Mouse (Mus musculus) adrenal gland, adult 18-20 months (tissue): Measurements from ENCODE around the gene Lgals9. TPM values are rescaled to one million over a fixed set of nuclear protein-coding genes. Genes with fewer than 3 reads are reported as not detected.

Experiments
- DNase-seq, 2 experiments: peaks; one replicate each; pipeline ENCODE4 v3.0.0; 2021 to 2022; ENCODE audit warnings: low spot score in 2 of 2
- total RNA-seq, 2 experiments: library from RNA; stranded (reverse); gene quantifications; 1 replicate in 1 of 2; 2 replicates in 1 of 2; pipeline ENCODE4 v1.2.3; 2021

Gene Lgals9
- total RNA-seq, 2 experiments from 2014 or later = 20.9 to 23.1 TPM

DNA sequence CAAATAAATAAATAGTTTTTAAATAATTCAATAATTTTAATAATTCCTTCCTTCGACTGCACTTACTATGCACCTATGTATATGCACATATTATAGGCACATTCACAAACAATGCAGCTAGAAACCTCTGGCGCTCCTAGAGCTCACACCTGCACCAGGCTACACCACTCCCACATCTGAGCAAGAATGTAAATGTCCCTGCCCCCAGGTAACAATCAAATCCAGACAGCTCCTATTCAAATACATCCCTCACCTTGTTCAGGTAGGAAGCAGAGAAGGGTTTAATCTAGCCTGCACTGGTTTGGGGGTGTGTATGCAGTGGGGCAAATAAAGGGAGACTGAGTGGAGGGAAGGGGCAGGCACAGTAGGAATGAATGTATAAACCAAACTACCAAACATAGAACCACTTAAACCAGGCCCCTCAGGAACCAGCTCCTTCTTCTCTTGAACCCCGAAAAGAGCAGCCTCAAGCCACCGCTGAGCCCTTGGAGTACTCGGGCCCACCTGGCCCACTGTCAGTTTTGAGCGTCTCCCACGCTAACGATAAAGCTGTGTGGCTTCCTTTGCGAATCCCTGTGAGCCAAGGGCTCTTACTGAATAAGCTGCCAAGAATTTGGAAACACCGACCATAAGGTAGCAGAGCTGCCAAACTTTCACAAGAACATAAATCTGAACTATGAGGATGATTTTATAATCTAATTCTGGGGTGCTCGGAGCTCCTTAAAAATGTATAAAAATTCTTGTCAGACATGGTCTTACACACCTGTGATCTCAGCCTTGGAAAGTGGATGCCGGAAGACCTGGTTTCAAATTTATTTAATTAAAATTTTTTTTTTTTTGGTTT is 6.3 kb downstream of the Lgals9 start:
- DNase-seq = no peak

DNA sequence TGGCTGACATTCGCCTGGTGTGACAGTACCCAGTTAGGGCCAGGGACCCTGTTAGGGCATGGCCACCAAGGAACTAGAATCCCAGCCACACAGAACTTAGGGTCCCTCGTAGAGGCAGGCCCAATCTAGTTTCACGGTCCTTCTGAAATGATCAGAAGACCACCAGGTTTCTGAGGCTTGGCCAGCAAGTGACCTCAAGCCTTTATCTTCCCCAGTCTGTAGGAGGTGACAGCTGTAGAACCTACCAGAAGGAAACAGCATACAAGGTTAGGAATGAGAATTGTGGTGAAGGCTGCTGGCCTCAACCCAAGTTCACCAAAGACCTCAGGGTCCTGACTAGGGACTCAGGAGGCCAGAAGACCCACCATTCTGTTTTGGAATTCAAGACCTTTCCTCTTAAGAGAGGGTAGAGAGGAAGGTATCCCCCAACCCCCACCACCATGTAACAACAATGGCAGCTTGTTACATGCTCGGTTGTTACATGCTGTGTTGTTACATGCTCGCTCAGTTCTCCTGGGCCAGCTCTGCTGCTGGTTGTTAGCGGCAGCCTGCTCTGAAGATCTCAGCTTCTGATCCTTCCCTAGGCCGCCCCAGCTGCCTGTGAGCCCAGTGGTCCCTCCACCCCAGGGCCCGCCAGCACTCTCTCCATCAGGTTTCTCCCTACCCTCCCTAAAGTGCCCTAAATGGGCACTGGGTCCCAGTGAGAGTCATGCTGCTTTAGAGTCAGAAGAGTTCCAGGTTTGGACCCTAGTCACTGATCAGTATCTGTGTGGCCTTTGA is 7.8 kb downstream of the Lgals9 start:
- DNase-seq = no peak

DNA sequence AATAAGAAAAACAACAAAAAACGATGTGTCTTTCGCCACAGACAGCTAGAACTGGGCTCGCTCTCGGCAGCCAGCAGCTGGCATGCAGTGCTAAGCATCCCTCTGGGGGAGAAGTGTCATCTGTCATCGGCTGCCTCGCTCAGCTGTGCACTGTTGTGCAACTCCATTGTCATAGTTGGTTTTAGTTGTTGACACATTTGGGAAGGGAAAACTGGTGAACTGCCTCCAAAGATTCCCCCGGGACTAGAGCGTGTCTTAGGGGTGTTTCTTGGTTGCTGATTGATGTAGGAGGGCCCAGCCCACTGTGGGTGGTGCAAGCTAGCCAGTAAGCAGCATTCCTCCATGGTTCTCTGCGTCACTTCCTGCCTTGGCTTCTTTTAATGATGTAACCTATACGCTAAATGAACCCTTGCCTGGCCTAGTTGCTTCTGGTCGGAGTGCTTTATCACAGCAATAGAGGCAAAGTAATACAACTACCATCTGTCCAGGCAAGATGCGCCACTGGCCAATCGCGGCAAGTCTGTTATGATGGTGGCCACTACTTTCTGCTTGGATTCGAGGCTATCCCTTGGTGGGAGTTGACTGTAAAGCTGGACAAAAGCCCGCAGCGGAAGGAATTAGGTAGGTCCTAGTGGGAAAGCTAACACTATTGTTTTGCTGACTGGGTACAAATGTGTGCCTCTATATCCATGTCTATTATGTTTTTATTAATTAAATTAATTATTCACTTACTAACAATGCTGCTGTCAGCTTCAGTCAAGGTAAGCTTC is 11.2 kb downstream of the Lgals9 start:
- no peak for DNase-seq

DNA sequence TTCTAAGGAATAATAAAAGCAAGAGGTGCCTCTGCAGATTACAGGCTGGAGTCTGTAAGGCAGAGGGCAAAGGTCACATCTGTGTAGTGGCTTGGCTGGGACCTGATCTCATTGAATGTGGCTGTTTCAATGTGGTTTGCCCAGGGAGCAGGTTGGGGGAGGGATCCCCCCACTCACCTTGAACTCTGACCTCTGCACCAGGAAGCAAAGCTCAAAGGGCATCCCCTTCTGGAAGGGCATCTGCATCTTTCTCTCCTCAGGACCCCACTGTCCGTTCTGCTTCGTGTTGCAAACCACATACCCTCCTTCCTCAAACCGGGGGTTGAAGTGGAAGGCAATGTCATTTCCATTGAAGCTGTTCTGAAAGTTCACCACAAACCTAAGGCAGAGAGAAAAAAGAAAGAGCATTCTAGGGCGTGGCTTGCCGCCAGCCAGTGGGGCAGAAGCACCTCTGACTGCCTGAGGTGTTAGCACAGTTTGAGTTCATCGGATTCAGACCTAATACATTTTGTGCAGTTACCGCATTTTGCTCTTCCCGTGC is 11.9 kb downstream of the Lgals9 start:
- no peak for DNase-seq

DNA sequence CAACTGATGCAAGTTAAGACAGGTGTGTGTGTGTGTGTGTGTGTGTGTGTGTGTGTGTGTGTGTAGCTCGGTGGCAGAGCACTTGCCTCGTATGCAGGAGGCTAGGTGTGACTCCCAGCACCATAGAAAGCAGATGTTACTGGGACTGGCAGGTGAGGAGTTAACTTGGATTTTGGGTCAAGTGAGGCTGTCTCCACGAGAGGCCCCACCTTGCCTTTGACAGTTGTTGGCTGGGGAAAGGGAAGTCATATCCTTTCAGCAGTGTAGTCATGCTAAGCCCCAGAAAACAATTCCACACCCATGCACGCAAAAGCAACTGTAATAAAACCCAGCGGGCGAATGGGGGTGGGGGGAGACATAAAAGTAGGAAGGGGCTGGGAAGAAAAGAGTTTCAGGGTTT is 12.4 kb downstream of the Lgals9 start:
- DNase-seq = no peak

DNA sequence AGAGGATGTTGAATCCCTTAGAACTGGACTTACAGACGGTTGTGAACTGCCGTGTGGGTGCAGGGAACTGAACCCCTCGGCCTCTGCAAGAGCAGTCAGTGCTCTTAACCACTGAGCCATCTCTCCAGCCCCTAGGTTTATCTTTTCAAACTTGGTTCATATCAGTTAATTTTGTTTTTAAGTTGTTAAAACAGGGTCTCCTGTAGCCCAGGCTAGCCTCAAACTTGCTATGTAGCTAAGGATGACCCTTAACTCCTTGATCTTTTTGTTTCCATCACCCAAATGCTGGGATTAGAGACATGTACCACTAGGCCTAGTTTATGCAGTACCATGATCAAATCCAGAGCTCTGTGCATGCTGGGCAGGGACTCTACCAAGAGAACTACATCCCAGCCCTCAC is 13.0 kb downstream of the Lgals9 start:
- DNase-seq = no peak

DNA sequence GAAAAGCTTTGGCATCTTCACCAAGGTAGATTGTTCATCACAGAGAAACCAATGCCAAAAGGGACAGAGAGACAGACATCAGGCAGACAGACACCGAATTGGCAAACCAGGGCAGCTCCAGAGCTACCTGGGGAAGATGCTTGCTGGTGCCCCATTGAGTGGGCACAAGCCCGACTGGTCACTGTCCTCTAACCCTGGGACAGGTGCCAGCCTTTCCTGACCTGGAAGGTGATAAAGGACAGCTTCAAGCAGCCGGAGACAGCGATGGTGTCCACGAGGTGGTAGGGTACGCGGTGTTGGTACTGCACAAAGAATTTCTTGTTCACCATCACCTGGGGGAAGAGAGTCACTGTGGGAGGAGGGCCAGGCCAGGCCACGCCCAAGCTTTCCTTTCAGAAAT is 13.7 kb downstream of the Lgals9 start:
- DNase-seq = no peak

DNA sequence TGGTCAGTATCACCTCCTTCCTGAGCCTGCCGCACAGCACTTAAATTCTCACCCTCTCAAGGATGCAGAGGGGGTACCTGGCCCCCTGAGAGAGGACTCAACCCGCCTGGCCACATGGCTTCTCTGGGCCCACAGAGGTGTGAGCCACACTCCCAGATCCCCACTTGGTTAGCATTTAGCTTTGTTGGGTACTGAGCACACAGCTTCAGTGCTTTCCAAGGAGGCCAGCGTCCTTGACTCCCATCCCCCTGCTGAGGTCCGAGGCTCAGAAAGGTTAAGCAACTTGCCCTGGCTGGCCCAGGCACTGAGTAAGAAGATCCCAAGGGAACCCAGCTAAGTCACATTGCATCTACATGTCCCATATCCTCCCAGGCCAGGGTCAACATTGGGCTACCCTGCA is 16.6 kb downstream of the Lgals9 start:
- no peak for DNase-seq

DNA sequence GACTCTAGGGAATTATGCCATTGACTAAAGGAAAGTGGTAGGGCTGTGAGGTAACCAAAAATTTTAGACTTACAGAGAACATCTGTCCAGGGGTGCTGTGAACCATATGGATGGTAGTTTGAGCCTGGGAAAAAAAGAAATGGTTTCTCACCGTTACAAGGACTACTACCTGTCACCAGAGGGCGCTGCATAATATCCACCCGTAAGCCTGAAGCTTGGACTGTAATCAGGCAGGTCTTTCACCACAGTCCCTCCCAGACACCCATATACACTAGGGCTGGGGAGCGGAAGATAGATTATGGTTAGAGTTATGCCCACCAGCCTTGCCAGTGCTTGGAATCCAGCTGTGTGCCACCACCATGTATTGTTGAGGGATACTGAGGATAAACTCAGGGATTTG is 17.4 kb downstream of the Lgals9 start:
- peak; percentile 42 to 48 for DNase-seq

DNA sequence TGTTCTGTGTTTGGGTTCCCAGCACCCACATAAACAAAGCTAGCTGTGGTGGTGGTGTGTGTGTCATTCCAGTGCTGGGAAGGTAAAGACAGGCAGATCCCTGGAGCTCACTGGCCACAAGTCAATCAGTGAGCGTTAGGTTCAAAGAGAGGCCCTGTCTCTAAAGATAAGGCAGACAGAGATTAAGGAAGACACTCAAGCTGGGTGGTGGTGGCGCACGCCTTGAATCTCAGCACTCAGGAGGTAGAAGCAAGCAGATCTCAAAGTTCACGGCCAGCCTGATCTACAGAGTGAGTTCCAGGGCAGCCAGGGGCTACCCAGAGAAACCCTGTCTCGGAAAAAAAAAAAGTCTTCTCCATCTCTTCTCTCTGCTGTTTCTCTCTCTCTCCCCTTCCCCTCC is 23.5 kb downstream of the Lgals9 start:
- DNase-seq = no peak

DNA sequence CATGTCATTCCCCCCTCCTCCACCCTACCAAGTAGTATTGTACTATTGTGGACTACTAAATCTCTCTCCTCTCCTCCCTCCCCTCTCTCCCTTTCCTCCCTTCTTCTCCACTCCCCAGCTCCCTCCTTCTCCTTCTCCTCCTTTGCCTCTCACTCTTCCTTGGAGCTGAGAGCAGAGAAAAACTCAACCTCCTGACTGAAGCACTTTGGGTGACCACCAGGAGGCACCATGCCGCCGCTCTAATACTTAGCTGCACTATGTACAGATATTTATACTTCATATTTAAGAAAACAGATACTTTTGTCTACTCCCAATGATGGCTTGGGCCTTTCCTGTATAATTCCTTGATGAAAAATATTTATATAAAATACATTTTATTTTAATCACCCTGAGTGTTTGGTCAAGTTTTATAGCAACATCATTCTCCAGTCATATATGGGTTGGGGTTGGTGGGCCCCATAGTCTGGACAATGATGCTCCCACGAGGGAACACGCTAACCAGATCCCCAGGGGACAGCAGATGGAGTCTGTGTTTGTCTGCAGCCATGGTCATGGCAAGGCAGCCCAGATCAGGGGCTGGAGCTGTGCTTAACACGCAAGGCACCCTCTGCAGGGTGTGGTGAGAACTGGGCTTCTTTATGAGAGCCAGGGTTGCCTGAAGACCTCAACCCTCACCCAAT is 24.8 kb downstream of the Lgals9 start:
- DNase-seq = peak in 1 of 2 experiments; percentile 40

DNA sequence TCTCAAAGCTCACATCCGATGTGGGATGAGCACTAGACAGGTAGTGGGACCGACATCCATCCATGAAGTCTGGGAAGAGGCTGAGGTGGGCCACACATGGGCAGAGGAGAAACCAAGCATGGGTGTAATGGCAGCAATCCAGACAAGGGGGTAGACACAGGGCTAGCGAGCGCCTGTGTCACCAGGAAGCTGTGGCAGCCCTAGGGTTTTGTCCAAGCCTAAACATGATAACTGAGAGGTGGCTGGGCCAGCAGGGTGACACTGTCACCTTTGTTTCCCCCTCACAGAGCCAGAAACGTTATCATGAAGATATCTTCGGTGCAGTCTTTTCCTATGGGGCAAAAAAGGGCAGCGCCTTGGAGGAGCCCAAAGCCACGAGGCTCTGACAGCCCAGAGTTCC is 25.4 kb downstream of the Lgals9 start:
- DNase-seq = no peak

DNA sequence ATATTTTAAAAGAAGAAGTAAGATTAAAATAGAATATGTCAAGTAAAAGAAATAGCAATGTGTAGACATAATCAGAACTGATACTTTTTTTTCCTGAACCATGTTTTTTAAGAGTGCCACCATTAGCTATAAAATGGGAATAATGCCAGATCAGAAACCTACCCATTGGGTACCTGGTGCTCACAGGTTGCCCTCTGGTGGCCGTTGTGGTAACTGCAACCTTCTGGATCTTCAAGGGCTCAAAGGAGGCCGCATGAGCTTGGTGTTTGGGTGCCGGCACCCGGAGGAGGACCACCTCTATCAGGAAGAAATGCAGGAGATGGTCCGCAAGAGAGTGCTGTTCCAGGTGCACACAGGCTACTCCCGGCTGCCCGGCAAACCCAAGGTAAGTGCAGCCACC is 28.5 kb downstream of the Lgals9 start:
- peak; percentile 79 to 85 for DNase-seq

DNA sequence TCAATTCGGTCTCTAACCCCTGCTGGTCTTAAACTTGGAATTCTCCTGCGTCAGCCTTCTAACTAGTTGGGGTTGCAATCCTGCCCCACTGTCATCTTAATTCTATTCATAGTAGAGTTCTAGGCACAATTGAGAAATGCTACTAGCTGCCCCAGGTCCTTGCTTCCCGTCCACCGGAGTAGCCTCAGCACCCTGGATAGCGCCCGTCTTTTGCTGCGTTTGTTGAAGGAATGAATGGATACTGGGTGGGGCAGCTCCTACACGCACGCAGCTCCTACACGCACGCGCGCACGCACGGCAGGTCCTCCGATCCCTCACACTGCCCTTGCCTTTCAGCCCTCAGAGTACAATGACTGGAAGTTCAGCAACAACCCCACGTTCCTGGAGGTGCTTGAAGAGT is 32.3 kb downstream of the Lgals9 start:
- peak; percentile 44 to 47 for DNase-seq

DNA sequence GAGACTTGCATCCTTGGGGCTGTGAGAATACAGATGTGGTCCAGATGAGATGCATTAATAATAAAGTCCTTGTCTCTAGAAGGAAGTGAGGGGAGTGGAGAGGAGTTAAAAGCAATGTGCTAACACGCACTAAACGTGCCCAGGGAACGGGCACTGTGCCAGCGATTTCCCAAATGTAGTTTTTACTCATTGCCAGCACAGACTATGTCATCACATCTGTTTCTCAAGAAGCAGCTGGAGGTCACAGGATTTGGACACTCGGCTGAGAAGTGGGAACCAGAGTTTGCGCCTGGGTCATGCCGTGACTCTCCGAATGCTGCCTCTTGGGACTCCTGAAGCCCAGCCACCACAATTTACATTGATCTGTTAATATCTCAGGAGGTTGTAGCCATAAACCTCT is 34.4 kb downstream of the Lgals9 start:
- DNase-seq = peak; percentile 49 to 62

DNA sequence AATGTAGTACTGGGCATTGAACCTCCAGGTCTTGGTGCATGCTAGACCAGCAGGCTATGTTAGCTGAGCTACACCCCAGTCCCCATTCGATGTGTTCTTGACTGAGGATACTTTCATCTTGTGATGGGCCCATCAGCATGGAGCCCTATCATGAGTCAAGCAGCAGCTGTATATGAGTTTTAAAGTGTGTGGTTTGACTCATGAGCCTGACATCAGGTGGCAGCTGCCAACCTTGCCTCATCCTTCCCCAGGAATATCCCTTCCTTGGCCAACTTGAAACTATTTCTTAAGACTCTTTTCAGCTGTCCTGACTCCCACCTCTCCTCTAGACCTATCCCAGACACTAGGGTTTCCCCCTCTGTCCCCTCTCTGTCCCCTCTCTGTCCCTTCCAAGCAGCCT is 41.7 kb downstream of the Lgals9 start:
- DNase-seq = no peak

DNA sequence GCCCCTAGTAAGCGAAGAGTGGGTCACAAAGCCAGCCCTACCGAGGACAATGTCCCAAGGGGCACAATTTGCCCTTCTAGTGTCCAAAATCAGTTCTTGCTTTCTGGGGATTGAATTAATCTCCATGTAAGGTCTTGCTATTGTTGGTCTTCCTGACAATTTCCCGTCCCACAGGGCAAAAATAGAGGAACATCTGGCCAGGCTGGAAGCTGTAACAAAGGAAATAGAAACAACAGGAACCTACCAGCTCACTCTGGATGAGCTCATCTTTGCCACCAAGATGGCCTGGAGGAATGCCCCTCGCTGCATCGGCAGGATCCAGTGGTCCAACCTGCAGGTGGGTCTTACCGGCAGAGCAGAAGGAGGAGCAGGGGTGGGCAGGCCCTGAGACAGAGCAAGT is 49.6 kb downstream of the Lgals9 start:
- no peak for DNase-seq

DNA sequence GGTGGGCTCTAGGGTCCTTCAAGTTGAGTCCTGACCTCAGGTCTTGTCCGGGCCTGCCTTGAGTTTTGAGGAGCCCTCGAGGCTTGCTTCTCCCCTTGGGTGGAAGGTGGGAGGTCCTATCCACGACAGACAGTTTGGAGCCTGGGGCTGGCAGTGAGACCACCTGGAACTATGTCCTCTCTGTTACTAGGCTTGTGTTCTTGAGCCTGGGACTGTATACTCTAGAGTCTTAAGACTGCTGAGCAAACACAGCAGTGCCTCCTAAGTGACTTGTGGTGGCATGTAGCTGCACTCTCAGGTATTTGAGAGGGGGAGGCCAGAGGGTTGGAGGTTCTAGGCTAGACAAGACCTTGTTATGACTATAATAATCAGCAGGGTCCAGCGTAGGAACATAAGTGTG is 50.0 kb downstream of the Lgals9 start:
- no peak for DNase-seq

DNA sequence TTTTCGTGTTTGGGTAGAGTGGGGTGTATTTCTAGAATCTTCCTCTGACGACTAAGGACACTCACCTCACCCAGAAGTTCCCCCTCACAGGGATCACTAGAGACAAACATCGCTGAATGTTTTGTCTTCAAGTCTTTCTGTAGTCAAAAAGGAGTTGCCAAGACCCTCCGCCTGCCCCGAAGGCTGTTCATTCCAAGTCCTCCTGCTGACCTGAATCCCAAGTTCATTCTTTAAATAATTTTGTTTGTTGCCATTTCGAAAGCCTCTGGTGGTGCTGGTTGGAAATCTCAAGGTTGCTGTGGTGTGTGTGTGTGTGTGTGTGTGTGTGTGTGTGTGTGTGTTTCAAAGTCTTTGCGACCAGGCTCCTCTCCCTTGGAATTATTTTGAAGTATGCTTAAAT is 50.4 kb downstream of the Lgals9 start:
- no peak for DNase-seq

DNA sequence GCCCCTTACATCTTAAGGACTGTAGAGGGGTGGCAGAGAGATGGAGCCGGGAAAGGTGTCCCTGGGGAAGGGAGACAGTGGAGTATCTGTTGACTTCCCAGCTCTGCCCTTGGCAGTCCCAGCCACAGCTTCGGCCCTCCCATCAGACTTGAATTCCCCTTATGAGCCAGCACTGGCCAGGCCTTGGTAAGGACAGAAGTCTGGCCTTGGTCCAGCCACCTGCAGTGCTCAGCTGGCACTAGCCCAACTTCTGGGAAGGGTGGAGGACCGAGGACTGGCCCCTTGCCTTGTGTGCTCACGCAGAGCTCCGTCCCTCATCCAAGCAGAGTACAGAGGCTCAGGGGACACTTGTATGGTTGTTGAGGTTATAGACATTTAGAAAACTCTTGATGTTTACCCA is 55.4 kb downstream of the Lgals9 start:
- peak; percentile 65 to 72 for DNase-seq

DNA sequence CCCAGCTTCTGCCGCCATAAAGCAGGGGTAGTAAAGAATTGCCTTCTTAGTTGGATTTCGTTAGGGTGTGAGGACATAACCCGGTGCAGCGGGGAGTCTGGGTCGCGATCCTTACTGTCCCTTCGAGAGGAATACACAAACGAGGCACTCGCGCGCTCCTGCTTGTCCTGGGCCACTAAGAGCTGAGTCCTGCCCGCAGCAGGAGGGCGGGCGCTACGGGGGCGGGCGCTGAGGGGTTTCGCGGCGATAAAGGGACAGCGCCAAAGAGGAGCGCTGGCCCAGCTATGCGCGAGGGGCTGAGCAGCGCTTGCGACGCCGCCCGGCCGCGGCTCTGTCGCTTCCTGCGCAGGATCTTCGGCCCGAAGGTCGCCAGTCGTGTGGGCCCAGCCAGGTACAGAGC is 59.8 kb downstream of the Lgals9 start:
- DNase-seq = peak; percentile 13 to 39
